Mouse (Mus musculus): ENCODE data around the gene Mcrip1.

- TF ChIP-seq CTCF (IDR thresholded peaks at IDR 0.05; ENCODE audit: low read depth): no peak
- no peak for TF ChIP-seq EP300 (IDR thresholded peaks at IDR 0.05; ENCODE audit: low read depth)
Observed at GRCm38 (mm10) chr11:120509940-120510339, 39.6 kb downstream of the Mcrip1 start.

All from liver, embryonic 14.5 days (tissue).